Mouse (Mus musculus): ENCODE measurements around the gene Gjb1. TPM values are rescaled to one million over a fixed set of nuclear protein-coding genes. Genes with fewer than 3 reads are reported as not detected.
A peak's percentile ranks its signal among the peaks of the same experiment; 100 is the strongest.

Gjb1 gene
- polyA plus RNA-seq, 1 experiment from 2014 or later: 174 TPM

DNA sequence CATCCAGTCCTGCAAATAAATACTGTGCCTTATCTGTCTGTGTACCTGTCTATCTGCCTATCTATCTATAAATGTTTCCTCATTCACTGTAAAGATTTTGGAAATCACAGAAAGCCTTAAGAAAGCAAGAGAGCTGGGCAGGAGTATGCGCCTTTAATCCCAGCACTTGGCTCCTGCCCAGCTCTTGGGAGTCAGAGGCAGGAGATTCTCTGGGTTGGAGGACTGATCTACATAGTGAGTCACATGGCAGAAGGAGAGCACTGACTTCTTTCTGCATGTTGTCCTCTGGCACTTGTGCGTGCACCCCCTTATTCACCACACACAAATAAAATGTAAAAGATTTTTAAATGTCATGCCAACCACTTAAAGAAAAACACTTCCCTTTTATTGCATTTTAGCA is 47.3 kb downstream of the Gjb1 start:
- no peak overlapping the region for H3K9ac ChIP-seq (ENCODE audit: low read depth, low read length)
- H3K4me3 ChIP-seq (ENCODE audit: low read depth, low read length): no peak overlapping the region
- no peaks in the 10 kb centered on the region for H3K27me3 ChIP-seq (ENCODE audit: control insufficient read depth, insufficient read depth, low read depth, low read length)
- 67% methylated on average over 2 of the region's 2 CpGs for WGBS (ENCODE audit: insufficient replicate concordance)
- no peaks in the 10 kb centered on the region for H3K9me3 ChIP-seq (replicated peaks; ENCODE audit: control insufficient read depth, low read length)
- no peaks in the 10 kb centered on the region for H3K36me3 ChIP-seq (ENCODE audit: control insufficient read depth, insufficient read depth)
- H3K4me1 ChIP-seq (ENCODE audit: control insufficient read depth, low read depth, low read length): no peaks in the 10 kb centered on the region; the same call in none of the 2 replicates
- H3K4me2 ChIP-seq (ENCODE audit: low read depth, low read length): no peak overlapping the region
- H3K27ac ChIP-seq (ENCODE audit: low read length): no peak overlapping the region
- no peak for ATAC-seq (ENCODE audit: low read depth)

DNA sequence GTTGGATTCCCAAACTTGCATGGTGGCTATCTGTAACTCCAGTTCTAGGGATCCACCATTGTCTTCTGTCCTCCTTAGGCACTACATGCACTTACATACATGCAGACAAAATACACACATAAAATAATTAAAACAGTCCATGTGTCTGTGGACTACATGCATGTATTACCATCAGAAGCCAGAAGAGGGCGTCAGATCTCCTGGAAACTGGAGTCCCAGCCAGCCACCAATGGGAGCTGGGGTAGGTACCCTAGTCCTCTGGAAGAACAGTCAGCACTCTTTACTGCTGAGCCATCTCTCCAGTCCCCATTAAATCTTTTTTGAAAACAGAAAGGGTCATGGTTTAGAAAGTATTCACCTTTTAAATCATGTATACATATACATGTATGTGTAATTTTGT is 51.6 kb downstream of the Gjb1 start:
- Histone ChIP-seq H3K4me2 (ENCODE audit: low read depth, low read length) (no peak overlapping the region), H3K4me3 (ENCODE audit: low read depth, low read length) (no peak overlapping the region), H3K27me3 (ENCODE audit: control insufficient read depth, insufficient read depth, low read depth, low read length) (no peaks in the 10 kb centered on the region), H3K9ac (ENCODE audit: low read depth, low read length) (no peak overlapping the region), H3K27ac (ENCODE audit: low read length) (no peak overlapping the region; the same call in 1 of the 2 replicates), H3K4me1 (ENCODE audit: control insufficient read depth, low read depth, low read length) (no peaks in the 10 kb centered on the region; the same call in 1 of the 2 replicates), H3K9me3 (replicated peaks; ENCODE audit: control insufficient read depth, low read length) (no peaks in the 10 kb centered on the region), H3K36me3 (ENCODE audit: control insufficient read depth, insufficient read depth) (no peaks in the 10 kb centered on the region)
- WGBS (ENCODE audit: insufficient replicate concordance): 3% methylated on average over 1 of the region's 1 CpGs
- ATAC-seq (ENCODE audit: low read depth): no peak

DNA sequence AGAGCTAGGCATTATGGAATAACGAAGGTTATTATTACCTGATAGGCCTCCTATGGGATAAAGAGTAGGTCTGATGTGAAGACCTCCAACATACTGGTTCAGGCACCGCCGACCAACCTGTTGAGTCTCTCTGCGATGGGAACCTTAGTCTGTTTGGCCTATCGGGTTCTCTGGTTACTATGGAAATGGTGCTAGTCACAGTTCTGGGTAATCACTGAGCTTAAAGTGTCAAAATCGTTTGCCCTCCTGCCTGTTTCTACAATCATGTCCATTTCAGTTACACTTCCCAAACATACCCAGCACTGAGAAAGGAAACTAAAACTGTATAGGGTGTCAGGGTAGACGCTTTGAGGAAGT is 52.6 kb downstream of the Gjb1 start:
- H3K36me3 ChIP-seq (ENCODE audit: control insufficient read depth, insufficient read depth): no peaks in the 10 kb centered on the region
- H3K27ac ChIP-seq (ENCODE audit: low read length): peak overlapping the region; percentile 79
- no peaks in the 10 kb centered on the region for H3K27me3 ChIP-seq (ENCODE audit: control insufficient read depth, insufficient read depth, low read depth, low read length)
- H3K4me2 ChIP-seq (ENCODE audit: low read depth, low read length): peak overlapping the region; percentile 57
- H3K4me3 ChIP-seq (ENCODE audit: low read depth, low read length): peak overlapping the region; percentile 77
- no peaks in the 10 kb centered on the region; the same call in 1 of the 2 replicates for H3K4me1 ChIP-seq (ENCODE audit: control insufficient read depth, low read depth, low read length)
- 26% methylated on average over 7 of the region's 7 CpGs for WGBS (ENCODE audit: insufficient replicate concordance)
- H3K9ac ChIP-seq (ENCODE audit: low read depth, low read length): peak overlapping the region; percentile 47
- no peaks in the 10 kb centered on the region for H3K9me3 ChIP-seq (replicated peaks; ENCODE audit: control insufficient read depth, low read length)
- ATAC-seq (ENCODE audit: low read depth): no peak

DNA sequence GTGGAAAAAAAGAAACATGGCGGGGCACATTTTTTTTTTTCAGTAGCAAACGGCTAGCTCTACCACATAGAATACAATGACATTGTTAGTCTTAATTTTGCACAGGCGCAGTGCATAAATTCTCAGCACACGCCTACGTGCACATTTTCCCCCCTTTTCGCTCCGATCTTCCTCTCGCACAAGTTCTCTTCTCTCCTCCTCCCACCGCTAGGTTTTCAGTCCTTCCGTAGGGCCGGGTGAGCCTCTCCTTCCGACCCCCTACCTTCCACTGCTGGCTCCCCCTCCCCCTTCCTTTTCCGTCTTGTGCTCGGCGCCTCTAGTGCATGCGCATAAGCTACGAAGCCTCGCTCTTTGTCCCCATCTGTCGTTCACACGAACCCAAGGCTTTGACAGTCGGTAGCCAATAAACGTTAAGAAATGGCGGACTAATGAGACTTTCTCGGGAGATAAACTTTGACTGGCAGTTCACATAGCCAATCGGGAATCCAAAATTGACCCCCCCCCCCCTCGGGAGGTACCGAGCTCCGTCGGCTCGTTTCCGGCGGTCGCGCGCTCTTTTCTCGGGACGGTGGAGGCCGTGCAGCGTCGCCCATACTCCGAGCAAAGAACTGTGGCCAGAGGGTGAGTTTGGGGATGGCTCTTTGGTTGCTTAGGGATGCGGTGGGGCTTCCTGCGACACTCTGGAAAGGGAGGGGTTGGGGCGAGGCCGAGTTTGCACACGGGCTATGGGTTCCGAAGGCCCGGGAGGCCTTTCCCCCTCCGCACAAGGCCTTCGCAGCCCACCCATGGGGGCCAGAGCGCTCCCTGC is 53.2 kb downstream of the Gjb1 start, which contains the start of gene Nono:
Nono (plus strand) TSS at position 177 of the 808 bp plus-strand sequence.
- H3K27ac ChIP-seq (ENCODE audit: low read length): peak within 1 kb of the TSS; percentile 83
- H3K27me3 ChIP-seq (ENCODE audit: control insufficient read depth, insufficient read depth, low read depth, low read length): no peaks in the 10 kb centered on the region
- no peaks in the 10 kb centered on the region; the same call in 1 of the 2 replicates for H3K4me1 ChIP-seq (ENCODE audit: control insufficient read depth, low read depth, low read length)
- H3K4me2 ChIP-seq (ENCODE audit: low read depth, low read length): peak within 1 kb of the TSS; percentile 57
- H3K4me3 ChIP-seq (ENCODE audit: low read depth, low read length): peak within 1 kb of the TSS; percentile 77
- H3K36me3 ChIP-seq (ENCODE audit: control insufficient read depth, insufficient read depth): no peaks in the 10 kb centered on the region
- peak; percentile 91 for ATAC-seq (ENCODE audit: low read depth)
- H3K9ac ChIP-seq (ENCODE audit: low read depth, low read length): peak within 1 kb of the TSS; percentile 80
- H3K9me3 ChIP-seq (replicated peaks; ENCODE audit: control insufficient read depth, low read length): no peaks in the 10 kb centered on the region
- WGBS (ENCODE audit: insufficient replicate concordance): 22% methylated on average over 51 of the region's 51 CpGs

DNA sequence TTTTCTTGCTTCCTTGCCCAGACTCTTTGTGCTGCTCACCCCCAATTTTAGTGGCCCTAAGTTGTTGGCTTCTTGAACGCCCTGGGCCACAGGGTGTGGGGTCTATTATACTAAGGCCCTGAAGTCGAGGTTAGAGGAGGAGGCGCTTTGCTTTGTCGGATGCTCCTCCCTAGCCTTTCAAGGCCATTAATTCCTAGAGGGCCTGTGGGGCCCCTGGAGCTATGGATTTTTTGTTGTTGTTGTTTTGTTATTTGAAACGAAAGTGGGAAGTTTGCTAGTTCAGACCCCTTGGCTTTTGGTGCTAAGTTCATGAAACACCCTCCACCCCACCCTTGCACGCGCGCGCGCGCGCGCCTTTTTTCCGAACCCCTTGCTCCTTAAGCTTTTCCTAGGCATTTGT is 53.8 kb downstream of the Gjb1 start:
- 19% methylated on average over 14 of the region's 14 CpGs for WGBS (ENCODE audit: insufficient replicate concordance)
- no peaks in the 10 kb centered on the region for H3K27me3 ChIP-seq (ENCODE audit: control insufficient read depth, insufficient read depth, low read depth, low read length)
- no peaks in the 10 kb centered on the region; the same call in 1 of the 2 replicates for H3K4me1 ChIP-seq (ENCODE audit: control insufficient read depth, low read depth, low read length)
- peak overlapping the region; percentile 83 for H3K27ac ChIP-seq (ENCODE audit: low read length)
- H3K9me3 ChIP-seq (replicated peaks; ENCODE audit: control insufficient read depth, low read length): no peaks in the 10 kb centered on the region
- H3K4me2 ChIP-seq (ENCODE audit: low read depth, low read length): peak overlapping the region; percentile 57
- no peaks in the 10 kb centered on the region for H3K36me3 ChIP-seq (ENCODE audit: control insufficient read depth, insufficient read depth)
- ATAC-seq (ENCODE audit: low read depth): peak; percentile 34
- H3K4me3 ChIP-seq (ENCODE audit: low read depth, low read length): peak overlapping the region; percentile 77
- peak overlapping the region; percentile 80 for H3K9ac ChIP-seq (ENCODE audit: low read depth, low read length)

Other genes starting within 250 kb of the Gjb1 start
- gene Snx12, start 153.8 kb upstream of the Gjb1 start, polyA plus RNA-seq (2015; fragmentation: Nextera tagmentation; extraction: Ambion mirVana): 18.7 and 19.4 TPM in 2 replicates
- 1.2 and 1.7 TPM in 2 replicates for gene Foxo4, start 121.8 kb upstream of the Gjb1 start, polyA plus RNA-seq (2015; fragmentation: Nextera tagmentation; extraction: Ambion mirVana)
- not detected in 2 replicates for gene Gm614, start 112.4 kb upstream of the Gjb1 start, polyA plus RNA-seq (2015; fragmentation: Nextera tagmentation; extraction: Ambion mirVana)
- gene Il2rg, start 108.1 kb upstream of the Gjb1 start, polyA plus RNA-seq (2015; fragmentation: Nextera tagmentation; extraction: Ambion mirVana): 7.3 and 8.2 TPM in 2 replicates
- not detected in 2 replicates for gene Gm20489, start 107.4 kb upstream of the Gjb1 start, polyA plus RNA-seq (2015; fragmentation: Nextera tagmentation; extraction: Ambion mirVana)
- gene Med12, start 102.3 kb upstream of the Gjb1 start, polyA plus RNA-seq (2015; fragmentation: Nextera tagmentation; extraction: Ambion mirVana): 21.6 and 25.5 TPM in 2 replicates
- gene Nlgn3, start 77.2 kb upstream of the Gjb1 start, polyA plus RNA-seq (2015; fragmentation: Nextera tagmentation; extraction: Ambion mirVana): 0.06 and 0.11 TPM in 2 replicates
- gene Zmym3, start 44.5 kb downstream of the Gjb1 start, polyA plus RNA-seq (2015; fragmentation: Nextera tagmentation; extraction: Ambion mirVana): 6.1 and 6.5 TPM in 2 replicates
- 93.5 and 101 TPM in 2 replicates for gene Nono, start 52.9 kb downstream of the Gjb1 start, polyA plus RNA-seq (2015; fragmentation: Nextera tagmentation; extraction: Ambion mirVana)
- gene Itgb1bp2, start 72.7 kb downstream of the Gjb1 start, polyA plus RNA-seq (2015; fragmentation: Nextera tagmentation; extraction: Ambion mirVana): 2.8 and 6.5 TPM in 2 replicates
- 5.8 and 6.2 TPM in 2 replicates for gene Taf1, start 156.4 kb downstream of the Gjb1 start, polyA plus RNA-seq (2015; fragmentation: Nextera tagmentation; extraction: Ambion mirVana)

Measured in liver, embryonic 16.5 days (tissue).